Mouse (Mus musculus) CH12.LX (cell line): ENCODE data around the gene Sema5b. TPM values are rescaled to one million over a fixed set of nuclear protein-coding genes. Genes with fewer than 3 reads are reported as not detected.

Experiments
- DNase-seq: peaks from one replicate; pipeline ENCODE4 v3.0.0-alpha.2; 2013; ENCODE audit errors: extremely low read depth
- H3K27ac ChIP-seq: 2 replicates; pipeline ENCODE4 v1.5.1; 2012; ENCODE audit warnings: low read depth, mild to moderate bottlenecking, control low read depth, moderate library complexity; ENCODE audit not compliant: insufficient read depth
- H3K27me3 ChIP-seq: replicated peaks from 2 replicates; pipeline ENCODE3; 2012; ENCODE audit warnings: inconsistent platforms
- H3K36me3 ChIP-seq, 2 experiments: replicated peaks in 1 of 2; 2 replicates each; pipeline versions ENCODE3 to v1.6.1; 2012; ENCODE audit warnings: inconsistent platforms in 1 of 2, low read length in 1 of 2, mild to moderate bottlenecking in 1 of 2, mixed read lengths in 1 of 2, moderate library complexity in 1 of 2; ENCODE audit not compliant: control insufficient read depth in 1 of 2, insufficient read depth in 1 of 2
- H3K4me1 ChIP-seq, 2 experiments: 2 replicates each; pipeline ENCODE4 v1.6.1; 2012; ENCODE audit warnings: inconsistent platforms in 1 of 2, moderate library complexity in 1 of 2; ENCODE audit not compliant: insufficient read depth in 2 of 2, control insufficient read depth in 1 of 2
- H3K4me2 ChIP-seq: 2 replicates; pipeline ENCODE4 v1.6.1; 2012; ENCODE audit warnings: low read depth, mild to moderate bottlenecking, control low read depth; ENCODE audit not compliant: poor library complexity, insufficient read depth, severe bottlenecking
- H3K4me3 ChIP-seq, 3 experiments: fragments of 150-350 bp in 1 of 3; sonication (generic) in 1 of 3; replicated peaks in 1 of 3; 2 replicates each; pipeline versions ENCODE3 to v1.5.1; 2011 to 2012; ENCODE audit warnings: low read depth in 2 of 3, low read length in 2 of 3, mild to moderate bottlenecking in 2 of 3, moderate library complexity in 2 of 3, control low read depth in 1 of 3, improper control_type of control experiment in 1 of 3, inconsistent platforms in 1 of 3, mixed read lengths in 1 of 3; ENCODE audit not compliant: poor library complexity in 1 of 3
- H3K79me2 ChIP-seq: replicated peaks from 2 replicates; pipeline ENCODE4 v1.6.1; 2012; ENCODE audit warnings: mild to moderate bottlenecking, moderate library complexity; ENCODE audit not compliant: control insufficient read depth, poor library complexity, insufficient read depth, severe bottlenecking; ENCODE audit errors: extremely low read depth
- H3K9ac ChIP-seq: 2 replicates; pipeline ENCODE4 v1.6.1; 2012; ENCODE audit warnings: low read depth, mild to moderate bottlenecking, control low read depth, moderate library complexity; ENCODE audit not compliant: insufficient read depth
- H3K9me3 ChIP-seq: replicated peaks from 2 replicates; pipeline ENCODE3; 2012; ENCODE audit warnings: low read length, inconsistent platforms, mixed read lengths
- BHLHE40 ChIP-seq: IDR thresholded peaks from 2 replicates; pipeline ENCODE4 v1.6.1; 2011; ENCODE audit warnings: mild to moderate bottlenecking, low read depth, low read length, improper control_type of control experiment
- MAFK ChIP-seq: IDR thresholded peaks from 2 replicates; pipeline ENCODE4 v1.6.1; 2011; ENCODE audit warnings: low read length, improper control_type of control experiment; ENCODE audit not compliant: insufficient replicate concordance
- NELFE ChIP-seq: IDR thresholded peaks from 2 replicates; pipeline ENCODE4 v1.6.1; 2011; ENCODE audit warnings: low read depth, low read length, improper control_type of control experiment
- NRF1 ChIP-seq: IDR thresholded peaks from 2 replicates; pipeline ENCODE4 v1.6.1; 2014; ENCODE audit warnings: low read depth, mild to moderate bottlenecking, inconsistent platforms, low read length, improper control_type of control experiment, moderate library complexity
- TCF12 ChIP-seq: IDR thresholded peaks from 2 replicates; pipeline ENCODE4 v1.6.1; 2014; ENCODE audit warnings: low read depth, mild to moderate bottlenecking, inconsistent platforms, low read length, improper control_type of control experiment
- ZNF384 ChIP-seq: IDR thresholded peaks from 2 replicates; pipeline ENCODE4 v1.6.1; 2012; ENCODE audit warnings: low read depth, low read length, improper control_type of control experiment, inconsistent platforms
- dilution Hi-C: fragments of 300-500 bp; cut with MboI; formaldehyde crosslinking; loops from 2 replicates; pipeline ENCODE4 v1.14.3; 2020; ENCODE audit warnings: low sequenced_read_pairs; ENCODE audit not compliant: extremely low pct_unique_long_range_greater_than_20kb, extremely low pct_ligation_motif_present
- in situ Hi-C: fragments of 300-500 bp; cut with MboI; formaldehyde crosslinking; loops from 3 replicates; pipeline ENCODE4 v1.14.3; 2019; ENCODE audit warnings: low sequenced_read_pairs, low pct_ligation_motif_present, low pct_unique_long_range_greater_than_20kb, mixed read lengths
- polyA plus RNA-seq: library from polyadenylated mRNA; unstranded; fragments of >175 nt; gene quantifications from 2 replicates; pipeline ENCODE4 v1.2.1, GENCODE M21; 2012; ENCODE audit warnings: low read depth; ENCODE audit not compliant: insufficient read length
- total RNA-seq, 2 experiments: library from RNA; depleted of rRNA; stranded (reverse); fragments of 300-350 nt in 1 of 2; fragments of >200 nt in 1 of 2; gene quantifications; 2 replicates each; pipeline ENCODE4 v1.2.3; 2012 to 2014

Gene Sema5b
- total and polyA plus RNA-seq, 3 experiments: 0.04 TPM; not detected in 2

DNA sequence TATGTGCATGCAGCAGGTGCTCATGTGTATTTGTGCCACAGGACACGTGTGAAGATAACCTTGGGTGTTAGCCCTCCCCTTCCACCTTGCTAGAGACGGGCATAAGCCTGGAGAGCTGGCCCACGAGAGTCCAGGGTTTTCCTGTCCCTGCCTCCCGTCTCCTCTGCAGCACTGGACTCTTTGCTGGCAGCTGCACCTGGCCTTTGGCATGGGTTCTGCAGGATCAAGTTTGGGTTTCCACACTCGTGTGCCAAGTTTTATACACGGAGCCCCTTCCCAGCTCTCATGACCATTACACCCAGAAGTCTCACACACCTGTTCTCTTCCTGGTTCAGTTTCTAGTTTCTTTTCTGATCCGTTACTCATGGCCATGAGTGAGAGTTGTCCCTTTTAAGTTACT, 172.7 kb downstream of the Sema5b start:
- DNase-seq: no peak
- H3K27me3 ChIP-seq: no peaks in the 10 kb centered on the region
- H3K9me3 ChIP-seq: peaks cover 4% of the 10 kb centered on the region
- dilution Hi-C loops: no loop called here
- in situ Hi-C loops: no loop called here
- no peak overlapping the region for H3K4me2 ChIP-seq
- H3K4me3 ChIP-seq: no peak overlapping the region
- no peak for TF ChIP-seq NRF1
- no peak for TF ChIP-seq BHLHE40
- TF ChIP-seq ZNF384: no peak
- TF ChIP-seq NELFE: no peak
- TF ChIP-seq TCF12: no peak
- TF ChIP-seq MAFK: no peak
- peaks cover 3 to 48% of the 10 kb centered on the region in 2 experiments for H3K36me3 ChIP-seq
- H3K4me1 ChIP-seq: no peaks in the 10 kb centered on the region
- H3K9ac ChIP-seq: no peak overlapping the region
- no peak overlapping the region for H3K27ac ChIP-seq
- H3K79me2 ChIP-seq: no peaks in the 10 kb centered on the region

Other genes starting within 250 kb of the Sema5b start
- 9.8 and 10.8 TPM in 2 replicates for gene Sec22a, start 177.2 kb upstream of the Sema5b start, total RNA-seq (2012; rRNA removed)
- gene Sec22a, start 177.2 kb upstream of the Sema5b start, total RNA-seq (2014; rRNA removed): 14.1 and 17.8 TPM in 2 replicates
- gene Sec22a, start 177.2 kb upstream of the Sema5b start, polyA plus RNA-seq: 8.6 and 9.7 TPM in 2 replicates
- gene Pdia5, start 50.3 kb upstream of the Sema5b start, total RNA-seq (2012; rRNA removed): not detected in 2 replicates
- not detected in 2 replicates for gene Pdia5, start 50.3 kb upstream of the Sema5b start, total RNA-seq (2014; rRNA removed)
- gene Pdia5, start 50.3 kb upstream of the Sema5b start, polyA plus RNA-seq: not detected in 2 replicates
- gene Dirc2, start 228.2 kb downstream of the Sema5b start, total RNA-seq (2012; rRNA removed): 5.7 and 6.4 TPM in 2 replicates
- gene Dirc2, start 228.2 kb downstream of the Sema5b start, total RNA-seq (2014; rRNA removed): 6.8 and 7.3 TPM in 2 replicates
- gene Dirc2, start 228.2 kb downstream of the Sema5b start, polyA plus RNA-seq: 6.6 and 6.9 TPM in 2 replicates
- gene Hspbap1, start 229.2 kb downstream of the Sema5b start, total RNA-seq (2012; rRNA removed): 15.9 and 18.3 TPM in 2 replicates
- 12.1 and 13.6 TPM in 2 replicates for gene Hspbap1, start 229.2 kb downstream of the Sema5b start, total RNA-seq (2014; rRNA removed)
- 15.3 and 17.6 TPM in 2 replicates for gene Hspbap1, start 229.2 kb downstream of the Sema5b start, polyA plus RNA-seq